Mouse (Mus musculus) erythroblast, embryonic 14.5 days (primary cell): ENCODE data around the gene Trim24. TPM values are rescaled to one million over a fixed set of nuclear protein-coding genes. Genes with fewer than 3 reads are reported as not detected.
"Not testable (repeated sequence)": the region's sequence is repeated elsewhere in the genome, so short reads cannot be mapped to it uniquely, and the experiment has no call there.

Experiments used
- H3K27me3 ChIP-seq: 2 replicates; pipeline ENCODE4 v1.6.1; 2012; ENCODE audit warnings: inconsistent platforms; ENCODE audit not compliant: control insufficient read depth
- H3K36me3 ChIP-seq: 2 replicates; pipeline ENCODE4 v1.6.1; 2012; ENCODE audit warnings: mild to moderate bottlenecking, inconsistent platforms; ENCODE audit not compliant: control insufficient read depth
- H3K4me1 ChIP-seq: 2 replicates; pipeline ENCODE4 v1.6.1; 2012; ENCODE audit warnings: inconsistent platforms; ENCODE audit not compliant: control insufficient read depth
- H3K4me3 ChIP-seq: replicated peaks from 2 replicates; pipeline ENCODE3; 2012; ENCODE audit warnings: moderate library complexity, mild to moderate bottlenecking, inconsistent platforms
- H3K9me3 ChIP-seq: 2 replicates; pipeline ENCODE4 v1.6.1; 2012; ENCODE audit warnings: low read length, inconsistent platforms, mixed read lengths; ENCODE audit not compliant: control insufficient read depth
- GATA1 ChIP-seq: IDR thresholded peaks from 2 replicates; pipeline ENCODE4 v1.6.1; 2012; ENCODE audit warnings: low read length, inconsistent platforms, mixed read lengths
- TAL1 ChIP-seq: IDR thresholded peaks from 3 replicates; pipeline ENCODE4 v1.6.1; 2012; ENCODE audit warnings: low read length, inconsistent platforms, mixed read lengths
- polyA plus RNA-seq: library from polyadenylated mRNA; stranded (reverse); fragments of >175 nt; gene quantifications from 2 replicates; pipeline ENCODE4 v1.2.3, GENCODE M21; 2012

Gene Trim24
- polyA plus RNA-seq: 0.55 and 0.66 TPM in 2 replicates

DNA sequence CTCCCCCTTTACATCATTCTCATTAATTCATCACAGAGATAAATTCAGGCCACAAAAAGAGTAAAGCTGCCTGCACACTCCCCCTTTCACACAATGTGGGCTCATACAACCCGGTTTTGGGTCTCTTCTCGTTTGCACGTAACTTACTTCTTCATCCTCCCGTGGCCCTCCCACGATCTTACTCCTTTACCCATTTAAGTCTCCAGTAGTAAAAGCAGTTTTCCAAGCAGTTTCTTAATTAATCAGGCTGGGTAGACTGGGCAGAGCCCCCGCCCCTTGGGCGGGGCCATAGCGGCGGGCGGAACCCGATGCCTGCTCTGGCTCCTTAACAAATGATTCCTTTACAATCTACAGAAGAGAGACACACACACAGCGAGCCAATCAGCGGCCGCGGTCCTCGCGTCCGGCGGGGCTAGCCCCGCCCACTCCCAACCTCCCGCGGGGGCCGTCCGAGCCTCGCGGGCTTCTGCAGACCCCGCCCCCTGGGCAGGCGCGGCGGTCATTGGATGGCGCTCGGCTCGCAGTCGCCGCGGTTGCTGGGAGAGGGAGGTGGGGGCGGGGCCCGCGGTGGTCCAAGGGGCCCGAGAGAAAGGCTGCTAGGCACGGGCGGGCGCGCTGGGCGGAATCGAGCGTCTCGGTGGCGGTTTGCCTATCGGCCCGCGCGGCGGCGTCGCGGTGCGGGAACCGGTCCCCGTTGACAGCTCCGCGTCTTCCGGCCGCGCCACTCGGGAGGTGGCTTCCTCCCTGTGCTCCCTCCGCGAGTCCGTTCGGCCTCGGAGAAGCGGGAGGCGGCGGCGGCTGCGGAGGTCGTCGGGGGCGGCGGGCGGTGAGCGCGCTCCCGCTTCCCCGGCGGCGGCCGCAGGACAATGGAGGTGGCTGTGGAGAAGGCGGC lies at the start of gene Trim24:
Trim24 (plus strand) TSS at position 567 of the 892 bp plus-strand sequence.
- Histone ChIP-seq H3K9me3 (peaks cover 30% of the 10 kb centered on the region), H3K4me3 (peak within 1 kb of the TSS; percentile 92), H3K4me1 (peaks cover 21% of the 10 kb centered on the region), H3K36me3 (peaks cover 24% of the 10 kb centered on the region), H3K27me3 (no peaks in the 10 kb centered on the region)
- no peak for TF ChIP-seq GATA1
- no peak for TF ChIP-seq TAL1

DNA sequence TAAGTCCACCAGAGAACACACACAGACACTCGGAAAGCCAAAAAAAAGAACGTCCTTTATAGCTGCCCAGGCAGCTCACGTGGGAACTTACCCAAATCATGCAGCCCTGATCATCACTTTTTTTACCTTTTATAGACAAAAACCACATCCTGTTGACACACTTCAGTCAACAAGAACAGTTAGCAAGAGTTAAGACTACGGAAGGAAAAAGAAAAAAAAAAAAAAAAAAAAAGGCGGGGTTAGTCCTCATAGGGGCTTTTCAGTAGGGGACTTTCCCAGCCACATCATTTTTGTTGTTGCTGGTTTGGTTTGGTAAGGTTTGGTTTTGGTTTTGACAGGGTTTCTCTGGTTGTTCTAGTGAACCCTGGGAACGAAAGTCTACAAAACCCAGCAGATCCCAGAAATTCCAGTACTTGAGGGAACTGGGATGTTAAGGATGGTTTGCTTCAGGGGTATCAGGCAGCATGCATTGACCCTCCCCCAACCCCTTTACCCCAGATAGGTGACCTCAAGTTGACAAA lies 49.0 kb upstream of the Trim24 start:
- H3K4me1 ChIP-seq: no peaks in the 10 kb centered on the region
- no peak overlapping the region for H3K4me3 ChIP-seq
- no peaks in the 10 kb centered on the region for H3K27me3 ChIP-seq
- no peaks in the 10 kb centered on the region for H3K36me3 ChIP-seq
- H3K9me3 ChIP-seq: no peaks in the 10 kb centered on the region
- no peak for TF ChIP-seq GATA1
- TF ChIP-seq TAL1: no peak

DNA sequence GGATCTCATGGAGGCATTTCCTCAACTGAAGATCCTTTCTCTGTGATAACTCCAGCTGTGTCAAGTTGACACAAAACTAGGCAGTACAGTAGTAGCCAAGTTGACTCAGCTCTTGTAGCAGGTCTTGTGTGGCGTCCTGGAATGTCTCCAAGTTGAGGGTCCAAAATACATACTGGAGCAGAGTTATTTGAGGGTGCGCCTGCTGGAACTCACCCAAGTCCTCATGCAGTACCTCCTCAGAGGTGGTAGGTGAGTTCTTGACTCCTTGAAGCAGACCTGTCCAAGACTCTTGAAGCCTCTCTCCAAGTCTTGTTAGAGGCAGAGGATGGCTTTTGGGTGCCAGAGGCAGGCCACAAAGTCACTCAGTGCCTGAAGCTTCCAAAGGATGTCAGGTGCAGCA lies 48.2 kb upstream of the Trim24 start:
- no peak for TF ChIP-seq TAL1
- no peak for TF ChIP-seq GATA1
- H3K27me3 ChIP-seq: no peaks in the 10 kb centered on the region
- no peak overlapping the region for H3K4me3 ChIP-seq
- no peaks in the 10 kb centered on the region for H3K36me3 ChIP-seq
- H3K4me1 ChIP-seq: no peaks in the 10 kb centered on the region
- H3K9me3 ChIP-seq: no peaks in the 10 kb centered on the region

DNA sequence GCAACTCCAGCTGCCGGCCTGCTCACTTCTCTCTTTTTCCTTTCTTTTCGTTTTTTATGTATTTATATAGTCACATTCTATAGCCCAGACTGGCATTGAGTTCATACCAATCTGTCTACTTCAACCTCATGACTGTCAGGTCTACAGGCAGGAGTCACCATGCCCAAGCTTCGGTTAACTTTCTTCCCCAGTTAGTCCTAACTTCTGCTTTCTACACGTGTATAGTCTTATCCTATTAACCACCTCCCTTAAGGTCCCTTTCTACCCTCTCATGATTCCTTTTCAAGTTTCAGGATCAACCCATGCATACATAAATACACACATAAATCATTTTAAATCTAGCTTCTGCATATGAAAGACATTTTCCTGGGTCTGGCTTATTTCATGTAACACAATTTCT lies 46.9 kb upstream of the Trim24 start:
- no peaks in the 10 kb centered on the region for H3K9me3 ChIP-seq
- no peaks in the 10 kb centered on the region for H3K36me3 ChIP-seq
- no peak overlapping the region for H3K4me3 ChIP-seq
- TF ChIP-seq GATA1 (no peak), TAL1 (no peak)
- H3K27me3 ChIP-seq: no peaks in the 10 kb centered on the region
- H3K4me1 ChIP-seq: no peaks in the 10 kb centered on the region

DNA sequence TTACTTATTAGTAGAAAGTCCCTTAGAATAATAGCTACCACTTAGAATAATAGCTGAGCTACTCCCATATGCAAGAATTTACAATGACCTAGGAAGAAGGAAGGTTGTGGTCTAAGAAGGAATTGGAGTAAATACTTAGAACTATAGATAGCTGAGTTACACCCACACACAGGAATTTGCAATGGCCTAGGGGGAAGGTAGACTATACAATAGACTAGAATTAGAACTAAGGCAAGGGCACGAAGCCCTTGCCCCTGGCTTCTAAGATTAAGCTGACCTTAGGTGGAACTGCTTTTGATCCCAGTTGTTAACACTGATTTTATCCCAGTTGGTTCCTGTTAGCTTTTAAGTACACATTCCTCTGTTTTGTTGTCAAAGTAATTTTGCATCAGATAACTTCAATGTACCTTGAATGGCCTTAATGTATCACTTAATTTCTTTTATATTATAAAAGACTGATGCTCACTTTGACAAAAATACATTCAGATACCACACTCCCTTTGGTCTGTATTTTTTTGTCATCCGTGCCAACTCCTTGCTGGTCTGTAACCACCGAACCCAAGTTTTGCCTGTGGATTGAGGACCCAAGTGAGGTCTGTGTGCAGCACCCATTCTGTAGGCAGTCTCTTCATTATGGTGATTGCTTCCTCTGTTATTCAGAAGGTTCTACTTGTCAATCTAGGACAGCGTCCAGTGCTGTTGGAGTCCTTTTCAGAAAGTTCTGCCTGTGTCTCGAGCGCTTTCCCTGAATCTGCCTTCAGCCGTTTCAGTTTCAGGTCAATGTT lies 45.1 kb upstream of the Trim24 start:
- not testable (repeated sequence) for H3K27me3 ChIP-seq, H3K4me3 ChIP-seq, H3K9me3 ChIP-seq, H3K36me3 ChIP-seq, H3K4me1 ChIP-seq

DNA sequence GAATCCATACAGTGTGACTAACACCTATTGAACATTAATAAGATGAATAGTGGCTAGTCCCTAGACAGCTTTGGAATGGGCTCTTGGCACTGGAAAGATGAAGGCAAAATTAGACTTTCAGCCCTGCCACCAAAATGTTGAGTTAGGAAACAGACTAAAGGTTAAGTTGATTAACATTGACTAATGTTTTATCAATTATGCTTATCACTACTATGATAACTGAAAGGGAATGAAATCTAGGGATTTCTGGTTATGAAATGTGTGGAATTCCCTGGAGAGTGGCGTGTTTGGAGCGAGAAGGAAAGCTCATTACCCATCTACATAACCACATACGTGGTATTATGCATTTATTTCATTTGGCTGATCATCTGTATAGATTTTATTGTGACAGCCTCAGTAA lies 41.7 kb upstream of the Trim24 start:
- H3K4me3 ChIP-seq: no peak overlapping the region
- TF ChIP-seq GATA1 (no peak), TAL1 (no peak)
- no peaks in the 10 kb centered on the region for H3K27me3 ChIP-seq
- no peaks in the 10 kb centered on the region for H3K4me1 ChIP-seq
- H3K9me3 ChIP-seq: no peaks in the 10 kb centered on the region
- H3K36me3 ChIP-seq: no peaks in the 10 kb centered on the region

DNA sequence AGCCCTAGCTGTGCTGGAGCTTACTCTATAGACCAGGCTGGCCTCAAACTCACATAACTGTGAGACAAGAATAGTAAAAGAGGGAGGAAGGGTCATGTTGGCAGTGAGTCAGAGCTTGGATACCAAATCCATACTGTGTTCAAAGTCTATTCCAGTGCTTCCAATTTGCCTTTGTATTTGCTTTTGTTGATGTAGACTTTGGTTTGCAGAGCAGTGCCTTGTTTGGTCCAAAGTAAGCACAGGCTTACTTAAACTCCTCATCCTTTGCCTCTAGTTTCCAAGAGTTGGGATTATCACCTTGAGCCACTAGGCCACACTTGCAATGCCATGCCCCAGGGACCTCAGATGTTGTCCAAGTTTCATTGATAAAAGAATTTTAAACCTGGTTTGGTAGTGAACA lies 41.0 kb upstream of the Trim24 start:
- no peaks in the 10 kb centered on the region for H3K27me3 ChIP-seq
- no peaks in the 10 kb centered on the region for H3K9me3 ChIP-seq
- TF ChIP-seq TAL1 (no peak), GATA1 (no peak)
- H3K4me3 ChIP-seq: no peak overlapping the region
- H3K4me1 ChIP-seq: no peaks in the 10 kb centered on the region
- H3K36me3 ChIP-seq: no peaks in the 10 kb centered on the region

DNA sequence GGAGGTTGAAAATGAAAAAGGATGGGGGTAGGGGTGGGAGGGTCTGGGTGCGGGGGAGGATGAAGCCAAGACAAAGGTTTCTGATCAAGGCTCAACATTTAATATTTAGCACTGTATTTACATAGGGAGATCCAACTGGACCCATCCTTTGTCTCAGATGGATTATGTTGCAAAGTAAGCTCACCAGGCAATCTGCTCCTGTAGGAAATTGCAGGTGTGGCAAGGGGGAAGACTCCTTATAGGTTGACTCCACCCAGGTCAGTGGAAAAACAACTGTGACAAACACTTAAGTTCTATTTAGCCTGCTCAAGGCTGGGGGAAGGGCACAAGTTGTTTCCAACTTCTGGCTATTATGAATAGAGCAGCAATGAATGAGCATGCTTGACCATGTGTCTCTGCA lies 36.9 kb upstream of the Trim24 start:
- no peak for TF ChIP-seq TAL1
- no peak for TF ChIP-seq GATA1
- Histone ChIP-seq H3K4me3 (no peak overlapping the region), H3K36me3 (no peaks in the 10 kb centered on the region), H3K9me3 (no peaks in the 10 kb centered on the region), H3K27me3 (no peaks in the 10 kb centered on the region), H3K4me1 (no peaks in the 10 kb centered on the region)

DNA sequence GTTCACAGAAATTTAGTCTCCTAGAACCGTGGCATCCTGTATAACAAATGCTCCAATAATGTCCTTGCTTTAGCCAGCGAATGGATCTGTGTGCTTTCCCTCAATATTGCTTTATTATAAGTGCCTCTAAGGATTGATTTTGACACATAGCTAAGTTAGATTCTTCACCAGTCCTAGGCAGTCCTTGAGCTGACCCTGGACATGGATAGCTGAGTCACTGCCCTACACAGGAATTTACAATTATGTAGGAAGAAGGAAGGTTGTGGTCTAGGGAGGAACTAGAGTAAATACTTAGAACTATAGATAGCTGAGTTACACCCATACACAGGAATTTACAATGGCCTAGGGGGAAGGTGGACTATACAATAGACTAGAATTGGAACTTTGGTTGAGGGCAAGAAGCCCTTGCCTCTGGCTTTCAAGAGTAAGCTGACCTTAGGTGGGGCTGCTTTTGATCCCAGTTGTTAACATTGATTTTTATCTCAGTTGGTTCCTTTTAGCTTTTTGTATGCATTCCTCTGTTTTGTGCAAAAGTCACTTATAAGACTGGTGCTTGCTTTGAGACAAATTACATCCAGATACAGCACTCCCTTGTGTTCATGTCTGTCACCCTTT lies 33.6 kb upstream of the Trim24 start:
- not testable (repeated sequence) for H3K36me3 ChIP-seq, H3K4me3 ChIP-seq, H3K9me3 ChIP-seq

More for the DNA sequence above, 33.6 kb upstream of the Trim24 start:
- not testable (repeated sequence) for H3K4me1 ChIP-seq, H3K27me3 ChIP-seq
